Mouse (Mus musculus) embryonic facial prominence, embryonic 11.5 days (tissue): Measurements from ENCODE around the gene Gclc. TPM values are rescaled to one million over a fixed set of nuclear protein-coding genes. Genes with fewer than 3 reads are reported as not detected.

ENCODE experiments used
- ATAC-seq: fragments of 200-750 bp; cut with Nextera tagmentation; replicated peaks from 2 replicates; pipeline ENCODE4 v1.8.0; 2017; ENCODE audit warnings: low read depth; ENCODE audit not compliant: insufficient number of reproducible peaks, low FRiP score, low TSS enrichment
- DNase-seq: peaks from one replicate; pipeline ENCODE4 v3.0.0-alpha.2; 2015; ENCODE audit warnings: low spot score
- H3K27ac ChIP-seq: fragments of 300-500 bp; sonication (generic); replicated peaks from 2 replicates; pipeline ENCODE4 v1.5.1; 2014; ENCODE audit warnings: mild to moderate bottlenecking, low read depth, low read length, control low read depth
- H3K27me3 ChIP-seq: fragments of 300-500 bp; sonication (generic); 2 replicates; pipeline ENCODE4 v1.6.1; 2014; ENCODE audit warnings: mild to moderate bottlenecking, low read length, moderate library complexity, mixed read lengths; ENCODE audit not compliant: control insufficient read depth, insufficient read depth
- H3K36me3 ChIP-seq: fragments of 300-500 bp; sonication (generic); replicated peaks from 2 replicates; pipeline ENCODE4 v1.6.1; 2014; ENCODE audit warnings: low read depth, mild to moderate bottlenecking, low read length, moderate library complexity, mixed read lengths; ENCODE audit not compliant: control insufficient read depth, insufficient read depth
- H3K4me1 ChIP-seq: fragments of 300-500 bp; sonication (generic); 2 replicates; pipeline ENCODE4 v1.6.1; 2014; ENCODE audit warnings: low read length, mixed read lengths; ENCODE audit not compliant: control insufficient read depth, insufficient read depth
- H3K4me2 ChIP-seq: fragments of 300-500 bp; sonication (generic); 2 replicates; pipeline ENCODE4 v1.6.1; 2014; ENCODE audit warnings: low read depth, mild to moderate bottlenecking, control low read depth, low read length, moderate library complexity
- H3K4me3 ChIP-seq: fragments of 300-500 bp; sonication (generic); 2 replicates; pipeline ENCODE4 v1.5.1; 2014; ENCODE audit warnings: low read depth, low read length, control low read depth
- H3K9ac ChIP-seq: fragments of 300-500 bp; sonication (generic); replicated peaks from 2 replicates; pipeline ENCODE4 v1.6.1; 2014; ENCODE audit warnings: mild to moderate bottlenecking, control low read depth, low read length
- H3K9me3 ChIP-seq: fragments of 300-500 bp; sonication (generic); replicated peaks from 2 replicates; pipeline ENCODE4 v1.6.1; 2016; ENCODE audit warnings: mild to moderate bottlenecking, low read length, inconsistent platforms, mixed read lengths; ENCODE audit not compliant: control insufficient read depth
- WGBS: fragments of 180-500 bp; shearing (Covaris S2); extraction: QIAGEN DNeasy Blood & Tissue Kit; methylation state at CpG from one replicate; pipeline ENCODE4 v1.1.7; 2014; 5-methylcytosine and 5-hydroxymethylcytosine counted together
- polyA plus RNA-seq: library from polyadenylated mRNA; unstranded; fragments of >200 nt; fragmentation: Nextera tagmentation; extraction: Ambion mirVana; gene quantifications from 2 replicates; pipeline ENCODE4 v1.2.1, GENCODE M21; 2014

Gene Gclc
- polyA plus RNA-seq, 1 experiment from 2014 or later, result 20.5 TPM

GRCm38 (mm10) chr9:77751091-77751521 is 3.2 kb upstream of the Gclc start:
- Histone ChIP-seq H3K4me2 (peak overlapping the region; percentile 66), H3K9me3 (no peaks in the 10 kb centered on the region), H3K27ac (peak overlapping the region; percentile 79), H3K4me3 (peak overlapping the region; percentile 54), H3K27me3 (no peaks in the 10 kb centered on the region), H3K9ac (peak overlapping the region; percentile 71), H3K4me1 (no peaks in the 10 kb centered on the region), H3K36me3 (no peaks in the 10 kb centered on the region)
- no peak for DNase-seq
- ATAC-seq, result no peak
- under 1% methylated on average over 12 of the region's 12 CpGs for WGBS

DNA sequence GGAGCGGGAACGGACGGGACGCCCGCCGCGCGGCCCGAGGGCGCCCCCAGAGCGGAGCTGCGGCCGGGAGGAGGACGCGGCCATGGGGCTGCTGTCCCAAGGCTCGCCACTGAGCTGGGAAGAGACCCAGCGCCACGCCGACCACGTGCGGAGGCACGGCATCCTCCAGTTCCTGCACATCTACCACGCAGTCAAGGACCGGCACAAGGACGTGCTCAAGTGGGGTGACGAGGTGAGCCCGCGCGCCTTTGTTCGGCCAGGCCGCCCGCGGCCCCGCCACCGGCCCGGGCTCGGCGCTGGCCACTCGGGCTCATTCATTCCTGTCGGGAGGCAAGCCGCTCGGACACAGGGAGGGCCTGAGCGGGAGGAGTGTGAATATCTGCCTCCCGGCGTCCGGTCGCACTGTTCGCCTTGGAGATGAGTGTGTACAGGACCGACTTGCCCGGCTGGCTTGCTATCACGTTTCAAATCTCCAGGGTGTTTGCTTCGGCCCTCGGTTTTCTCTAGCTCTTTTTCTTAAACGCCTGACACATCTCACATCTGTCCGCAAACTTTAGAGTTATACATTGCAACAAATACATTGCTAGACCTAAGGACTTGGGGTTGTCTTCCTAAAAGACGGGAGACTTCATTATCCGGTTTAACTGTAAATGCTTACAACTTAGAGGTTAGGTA is 530 bp downstream of the Gclc start:
- WGBS, result under 1% methylated on average over 57 of the region's 57 CpGs
- peak overlapping the region; percentile 83 for H3K4me3 ChIP-seq
- H3K9ac ChIP-seq, result peak overlapping the region; percentile 79
- H3K4me1 ChIP-seq, result no peaks in the 10 kb centered on the region
- ATAC-seq (peak; percentile 83), DNase-seq (peak; percentile 73)
- H3K9me3 ChIP-seq, result no peaks in the 10 kb centered on the region
- peak overlapping the region; percentile 80 for H3K27ac ChIP-seq
- no peaks in the 10 kb centered on the region for H3K36me3 ChIP-seq
- peak overlapping the region; percentile 78 for H3K4me2 ChIP-seq
- no peaks in the 10 kb centered on the region for H3K27me3 ChIP-seq

DNA sequence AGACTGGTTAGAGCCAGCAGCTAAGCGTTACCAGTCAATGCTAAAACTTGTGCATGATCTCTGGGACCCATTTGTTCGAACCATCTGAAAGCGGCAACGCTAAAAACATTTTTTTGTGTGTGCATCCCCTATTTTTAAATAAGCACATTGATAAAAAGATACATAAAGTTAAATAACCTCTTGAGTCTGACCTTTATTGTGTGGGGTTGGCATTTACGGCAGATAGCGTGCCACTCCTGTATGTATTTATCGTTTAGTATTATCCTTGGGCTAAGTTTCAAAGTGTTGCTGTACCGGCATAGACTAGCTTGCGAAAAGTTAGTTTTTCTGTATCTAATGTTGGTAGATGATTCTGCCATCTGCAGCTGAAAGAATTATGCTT is 1.1 kb downstream of the Gclc start:
- Histone ChIP-seq H3K4me2 (peak overlapping the region; percentile 78), H3K4me1 (no peaks in the 10 kb centered on the region), H3K27ac (no peak overlapping the region), H3K36me3 (no peaks in the 10 kb centered on the region), H3K27me3 (no peaks in the 10 kb centered on the region), H3K9me3 (no peaks in the 10 kb centered on the region), H3K9ac (peak overlapping the region; percentile 79), H3K4me3 (peak overlapping the region; percentile 83)
- DNase-seq, result no peak
- WGBS, result 13% methylated on average over 9 of the region's 9 CpGs
- ATAC-seq, result no peak

GRCm38 (mm10) chr9:77756076-77756475 is 1.7 kb downstream of the Gclc start:
- no peak overlapping the region for H3K27ac ChIP-seq
- no peaks in the 10 kb centered on the region for H3K4me1 ChIP-seq
- H3K27me3 ChIP-seq, result no peaks in the 10 kb centered on the region
- peak; percentile 64 for DNase-seq
- 31% methylated on average over 9 of the region's 9 CpGs for WGBS
- no peaks in the 10 kb centered on the region for H3K9me3 ChIP-seq
- H3K4me3 ChIP-seq, result no peak overlapping the region
- no peaks in the 10 kb centered on the region for H3K36me3 ChIP-seq
- no peak for ATAC-seq
- no peak overlapping the region; the same call in 1 of the 2 replicates for H3K4me2 ChIP-seq
- no peak overlapping the region for H3K9ac ChIP-seq

DNA sequence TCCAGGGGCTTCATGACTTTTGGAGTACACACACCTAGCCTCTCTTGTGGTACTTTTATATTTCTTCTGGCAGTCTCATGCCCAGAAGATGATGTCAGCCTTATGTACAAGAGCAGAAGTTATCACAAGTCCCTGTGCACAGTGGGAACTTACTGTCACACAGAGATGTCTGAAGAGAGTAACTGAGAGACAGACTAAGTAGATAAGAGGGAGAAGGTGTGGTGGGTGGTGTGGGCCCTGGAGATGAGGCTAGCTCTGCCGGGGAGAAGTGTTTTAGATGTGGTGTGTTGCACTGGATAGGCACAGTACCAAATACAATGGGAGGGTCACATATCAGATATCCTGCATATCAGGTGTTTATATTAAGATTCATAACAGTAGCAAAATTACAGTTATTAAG is 3.0 kb downstream of the Gclc start:
- 82% methylated on average over 1 of the region's 1 CpGs for WGBS
- no peaks in the 10 kb centered on the region for H3K4me1 ChIP-seq
- ATAC-seq (no peak), DNase-seq (no peak)
- H3K9ac ChIP-seq, result no peak overlapping the region
- no peaks in the 10 kb centered on the region for H3K27me3 ChIP-seq
- H3K4me2 ChIP-seq, result no peak overlapping the region
- H3K9me3 ChIP-seq, result no peaks in the 10 kb centered on the region
- no peaks in the 10 kb centered on the region for H3K36me3 ChIP-seq
- no peak overlapping the region for H3K27ac ChIP-seq
- H3K4me3 ChIP-seq, result no peak overlapping the region

DNA sequence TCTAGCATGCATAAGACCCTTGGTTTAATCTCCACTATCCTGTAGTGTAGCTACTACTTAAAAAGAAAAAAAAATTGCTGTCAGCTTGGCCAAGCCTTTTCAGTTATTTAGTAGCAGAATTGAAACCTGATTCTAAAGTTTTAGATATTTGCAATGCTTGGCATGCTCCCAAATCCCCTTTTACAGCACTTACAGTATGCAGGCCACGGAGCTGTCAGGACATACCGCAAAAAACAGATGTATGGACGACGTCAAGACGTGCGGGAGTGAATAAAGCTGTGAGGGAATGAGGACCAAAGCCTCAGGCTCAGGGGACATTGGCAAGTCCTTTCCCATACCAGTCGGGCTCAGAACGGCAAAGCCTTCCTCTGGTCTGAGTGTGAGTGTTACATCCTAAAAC is 4.1 kb downstream of the Gclc start:
- no peak for DNase-seq
- no peak for ATAC-seq
- H3K9me3 ChIP-seq, result no peaks in the 10 kb centered on the region
- no peak overlapping the region for H3K4me3 ChIP-seq
- no peaks in the 10 kb centered on the region for H3K27me3 ChIP-seq
- no peaks in the 10 kb centered on the region for H3K36me3 ChIP-seq
- WGBS, result 71% methylated on average over 8 of the region's 8 CpGs
- no peak overlapping the region for H3K27ac ChIP-seq
- no peak overlapping the region for H3K9ac ChIP-seq
- no peaks in the 10 kb centered on the region for H3K4me1 ChIP-seq
- no peak overlapping the region for H3K4me2 ChIP-seq

DNA sequence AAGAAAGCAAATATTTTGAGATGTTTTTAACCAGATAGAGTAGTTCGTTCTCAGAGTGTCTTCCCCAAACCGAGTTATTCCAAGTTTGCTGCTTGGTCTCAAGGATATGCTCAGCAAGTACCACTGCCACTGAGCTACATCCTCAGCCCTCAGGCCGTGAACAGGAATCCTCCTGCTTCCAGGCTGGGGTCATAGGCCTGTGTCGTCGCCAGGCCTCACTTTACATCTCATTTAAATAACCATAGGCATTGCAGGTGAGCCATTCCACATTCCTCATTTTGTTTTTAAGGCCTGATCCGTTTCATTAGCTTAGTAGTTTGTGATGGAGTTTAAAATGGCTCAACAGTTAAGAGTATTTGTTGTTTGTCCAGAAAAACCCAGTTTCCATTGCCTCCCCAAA is 4.8 kb downstream of the Gclc start:
- no peaks in the 10 kb centered on the region for H3K36me3 ChIP-seq
- ATAC-seq (no peak), DNase-seq (no peak)
- no peak overlapping the region for H3K4me3 ChIP-seq
- H3K9ac ChIP-seq, result no peak overlapping the region
- H3K27me3 ChIP-seq, result no peaks in the 10 kb centered on the region
- H3K4me2 ChIP-seq, result no peak overlapping the region
- WGBS, result 58% methylated on average over 6 of the region's 6 CpGs
- H3K9me3 ChIP-seq, result no peaks in the 10 kb centered on the region
- H3K27ac ChIP-seq, result no peak overlapping the region
- H3K4me1 ChIP-seq, result no peaks in the 10 kb centered on the region

DNA sequence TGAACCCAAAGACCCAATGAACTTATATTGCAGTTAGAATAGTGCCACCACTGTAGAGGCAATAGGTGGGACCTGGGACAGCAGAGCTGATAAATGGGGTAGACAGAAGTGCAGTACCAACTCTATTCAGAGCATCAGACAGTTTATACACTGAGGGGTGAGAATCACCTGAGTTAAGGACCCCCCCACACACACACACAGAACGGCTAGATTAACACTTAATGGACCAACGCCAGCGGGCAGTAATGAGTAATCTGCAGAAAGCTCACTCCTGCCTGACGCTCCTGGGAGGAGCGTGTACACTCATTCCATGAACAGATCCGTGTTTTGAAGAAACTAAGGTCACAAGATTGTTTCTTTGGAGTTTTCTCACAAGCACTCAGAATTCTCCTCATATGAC is 5.4 kb downstream of the Gclc start:
- Histone ChIP-seq H3K9ac (no peak overlapping the region), H3K9me3 (no peaks in the 10 kb centered on the region), H3K4me2 (no peak overlapping the region), H3K4me1 (no peaks in the 10 kb centered on the region), H3K27ac (no peak overlapping the region), H3K27me3 (no peaks in the 10 kb centered on the region), H3K4me3 (no peak overlapping the region), H3K36me3 (no peaks in the 10 kb centered on the region)
- 86% methylated on average over 6 of the region's 6 CpGs for WGBS
- DNase-seq (no peak), ATAC-seq (no peak)
